Comparison of ENCODE assay signal across 22 mouse cellular contexts in the genomic region with DNA sequence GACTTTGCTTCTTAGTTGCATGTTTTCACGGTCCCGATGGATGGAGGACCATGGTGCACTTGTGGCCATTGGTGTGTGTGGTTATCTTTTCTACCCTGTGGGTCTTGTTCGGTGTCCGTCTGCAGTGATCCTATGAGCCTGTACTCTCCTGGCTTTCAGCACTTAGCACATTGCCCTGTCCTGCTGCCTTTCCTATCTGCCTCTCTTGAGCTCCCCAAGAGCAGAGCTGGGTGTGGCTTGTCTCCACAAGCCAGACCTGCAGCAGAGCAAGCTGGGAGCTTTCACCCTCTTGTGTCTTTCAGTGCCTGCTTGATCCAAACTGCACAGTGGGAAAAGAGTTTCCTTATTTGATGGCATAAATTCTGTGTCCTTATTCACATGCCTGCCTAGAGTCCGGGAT. TPM values are rescaled to one million over a fixed set of nuclear protein-coding genes. Genes with fewer than 3 reads are reported as not detected.
A peak's percentile ranks its signal among the peaks of the same experiment; 100 is the strongest.
DNase-seq lines count a peak whose midpoint lies in the region; ATAC-seq and TF ChIP-seq lines count a peak whose summit lies in the region.
"Had no signal": no experiment of that assay in that cellular context is flagged by ENCODE, and none has a peak within 500 bp of the region (broad histone marks: within the 10 kb centered on the region; RNA-seq: fewer than 3 reads in every experiment).

No protein-coding gene starts in this region.

- H3K36me3 ChIP-seq in forebrain, embryonic 11.5 days (ENCODE audit: control insufficient read depth, insufficient read depth, low read length), result no peaks in the 10 kb centered on the region
- no peaks in the 10 kb centered on the region for H3K36me3 ChIP-seq in forebrain, embryonic 14.5 days (ENCODE audit: control insufficient read depth, insufficient read depth, low read length)
- H3K36me3 ChIP-seq in liver, embryonic 11.5 days (ENCODE audit: control insufficient read depth, insufficient read depth, low read length), result peaks cover 2% of the 10 kb centered on the region; the same call in 1 of the 2 replicates
- no peaks in the 10 kb centered on the region for H3K36me3 ChIP-seq in liver, embryonic 14.5 days (replicated peaks; ENCODE audit: control insufficient read depth, insufficient read depth, low read depth)
- no peaks in the 10 kb centered on the region for H3K36me3 ChIP-seq in intestine, embryonic 15.5 days
- no peaks in the 10 kb centered on the region for H3K36me3 ChIP-seq in midbrain, embryonic 14.5 days (ENCODE audit: control insufficient read depth, insufficient read depth, low read length)
- H3K36me3 ChIP-seq: forebrain, embryonic 10.5 days; hindbrain, embryonic 15.5 days had no signal

- no peak overlapping the region for H3K4me3 ChIP-seq in forebrain, embryonic 11.5 days (ENCODE audit: low read depth, low read length)
- H3K4me3 ChIP-seq in forebrain, embryonic 14.5 days (ENCODE audit: low read depth, low read length), result no peak overlapping the region
- H3K4me3 ChIP-seq in liver, embryonic 11.5 days (ENCODE audit: low read depth, low read length), result no peak overlapping the region
- no peak overlapping the region for H3K4me3 ChIP-seq in liver, embryonic 14.5 days (ENCODE audit: insufficient read depth in 1 of 2, low read depth in 2 of 2, low read length in 2 of 2)
- no peak overlapping the region for H3K4me3 ChIP-seq in intestine, embryonic 15.5 days (replicated peaks)
- no peak overlapping the region for H3K4me3 ChIP-seq in midbrain, embryonic 14.5 days (replicated peaks; ENCODE audit: low read depth, low read length)
- H3K4me3 ChIP-seq: forebrain, embryonic 10.5 days; hindbrain, embryonic 12.5 days; hindbrain, embryonic 15.5 days had no signal

- ATAC-seq in forebrain, embryonic 11.5 days (replicated peaks; ENCODE audit: low FRiP score), result no peak
- ATAC-seq in forebrain, embryonic 14.5 days, result no peak
- peak; percentile 77 for ATAC-seq in liver, embryonic 11.5 days (replicated peaks; ENCODE audit: low FRiP score)
- ATAC-seq in liver, embryonic 14.5 days (ENCODE audit: insufficient read depth), result peak; percentile 83
- ATAC-seq in megakaryocyte progenitor cell, adult 5-6 weeks (replicated peaks; ENCODE audit: poor library complexity), result peak; percentile 69
- no peak for ATAC-seq in intestine, embryonic 15.5 days
- no peak for ATAC-seq in midbrain, embryonic 14.5 days (ENCODE audit: low FRiP score, low TSS enrichment)
- ATAC-seq: forebrain, embryonic 16.5 days had no signal

- no peak overlapping the region for H3K27ac ChIP-seq in forebrain, embryonic 11.5 days (ENCODE audit: low read depth, low read length)
- no peak overlapping the region for H3K27ac ChIP-seq in forebrain, embryonic 14.5 days (ENCODE audit: low read depth, low read length)
- 0 out of 2 replicates have a peak overlapping the region, but pooled peaks have one; percentile 50 for H3K27ac ChIP-seq in liver, embryonic 11.5 days (ENCODE audit: low read depth, low read length)
- no peak overlapping the region for H3K27ac ChIP-seq in liver, embryonic 14.5 days
- H3K27ac ChIP-seq in intestine, embryonic 15.5 days, result no peak overlapping the region
- no peak overlapping the region for H3K27ac ChIP-seq in midbrain, embryonic 14.5 days (replicated peaks; ENCODE audit: low read depth, low read length)
- H3K27ac ChIP-seq: forebrain, embryonic 10.5 days; hindbrain, embryonic 12.5 days; hindbrain, embryonic 15.5 days had no signal

- TF ChIP-seq CTCF in liver, embryonic 14.5 days (IDR thresholded peaks at IDR 0.05; ENCODE audit: low read depth), result no peak

- no peaks in the 10 kb centered on the region for H3K9me3 ChIP-seq in forebrain, embryonic 11.5 days (ENCODE audit: control insufficient read depth, low read length)
- no peaks in the 10 kb centered on the region for H3K9me3 ChIP-seq in forebrain, embryonic 14.5 days (replicated peaks; ENCODE audit: control insufficient read depth, low read length)
- no peaks in the 10 kb centered on the region for H3K9me3 ChIP-seq in liver, embryonic 11.5 days (ENCODE audit: control insufficient read depth, low read length)
- H3K9me3 ChIP-seq in liver, embryonic 14.5 days (ENCODE audit: control insufficient read depth, low read length), result no peaks in the 10 kb centered on the region
- no peaks in the 10 kb centered on the region for H3K9me3 ChIP-seq in intestine, embryonic 15.5 days
- no peaks in the 10 kb centered on the region for H3K9me3 ChIP-seq in midbrain, embryonic 14.5 days (ENCODE audit: control insufficient read depth, low read length)
- H3K9me3 ChIP-seq: forebrain, embryonic 10.5 days; hindbrain, embryonic 12.5 days; hindbrain, embryonic 15.5 days had no signal

- no peaks in the 10 kb centered on the region for H3K27me3 ChIP-seq in forebrain, embryonic 11.5 days (ENCODE audit: control insufficient read depth, insufficient read depth, low read length)
- H3K27me3 ChIP-seq in forebrain, embryonic 14.5 days (replicated peaks; ENCODE audit: control insufficient read depth, insufficient read depth, low read length), result no peaks in the 10 kb centered on the region
- H3K27me3 ChIP-seq in liver, embryonic 11.5 days (replicated peaks; ENCODE audit: control insufficient read depth, insufficient read depth, low read length), result no peaks in the 10 kb centered on the region
- H3K27me3 ChIP-seq in liver, embryonic 14.5 days (ENCODE audit: control insufficient read depth, insufficient read depth, low read length), result no peaks in the 10 kb centered on the region
- no peaks in the 10 kb centered on the region for H3K27me3 ChIP-seq in intestine, embryonic 15.5 days (replicated peaks)
- no peaks in the 10 kb centered on the region for H3K27me3 ChIP-seq in midbrain, embryonic 14.5 days (ENCODE audit: control insufficient read depth, insufficient read depth, low read length)
- H3K27me3 ChIP-seq: hindbrain, embryonic 12.5 days; hindbrain, embryonic 15.5 days had no signal

- no peak for TF ChIP-seq EP300 in liver, embryonic 14.5 days (IDR thresholded peaks at IDR 0.05; ENCODE audit: low read depth)

- H3K9ac ChIP-seq in forebrain, embryonic 11.5 days (ENCODE audit: low read length), result no peak overlapping the region
- no peak overlapping the region for H3K9ac ChIP-seq in forebrain, embryonic 14.5 days (ENCODE audit: low read length)
- no peak overlapping the region for H3K9ac ChIP-seq in liver, embryonic 11.5 days (ENCODE audit: low read depth, low read length)
- no peak overlapping the region for H3K9ac ChIP-seq in liver, embryonic 14.5 days (replicated peaks)
- H3K9ac ChIP-seq in intestine, embryonic 15.5 days, result no peak overlapping the region
- no peak overlapping the region for H3K9ac ChIP-seq in midbrain, embryonic 14.5 days (replicated peaks; ENCODE audit: low read length)
- H3K9ac ChIP-seq: hindbrain, embryonic 12.5 days; hindbrain, embryonic 15.5 days had no signal

- peak; percentile 41 for DNase-seq in forebrain, embryonic 11.5 days (ENCODE audit: low spot score)
- no peak for DNase-seq in forebrain, embryonic 14.5 days (ENCODE audit: low spot score)
- no peak for DNase-seq in liver, embryonic 11.5 days (ENCODE audit: low spot score)
- DNase-seq in liver, embryonic 14.5 days (ENCODE audit: low read depth in 3 of 3, low spot score in 3 of 3), result peak in 2 of 3 experiments; percentile 3 to 24
- no peak for DNase-seq in midbrain, embryonic 14.5 days
- no peak for DNase-seq in heart, adult 11 months
- DNase-seq: adrenal gland, adult 2 months; adrenal gland, postnatal 14 days; cerebellum, adult 18-20 months; cerebellum, adult 9-10 months; cerebellum, postnatal 14 days; gastrocnemius, postnatal 10 days; gastrocnemius, postnatal 36 days had no signal

- H3K4me1 ChIP-seq in forebrain, embryonic 11.5 days (replicated peaks; ENCODE audit: control insufficient read depth, insufficient read depth, low read length), result no peaks in the 10 kb centered on the region
- H3K4me1 ChIP-seq in forebrain, embryonic 14.5 days (ENCODE audit: control insufficient read depth, insufficient read depth, low read length), result no peaks in the 10 kb centered on the region
- peaks cover 17% of the 10 kb centered on the region for H3K4me1 ChIP-seq in liver, embryonic 11.5 days (replicated peaks; ENCODE audit: control insufficient read depth, insufficient read depth, low read length)
- H3K4me1 ChIP-seq in liver, embryonic 14.5 days (replicated peaks; ENCODE audit: control insufficient read depth in 2 of 2, insufficient read depth in 2 of 2, low read length in 1 of 2), result peaks cover 0 to 14% of the 10 kb centered on the region in 2 experiments; a peak in 2 of 4 replicates
- no peaks in the 10 kb centered on the region for H3K4me1 ChIP-seq in intestine, embryonic 15.5 days (replicated peaks)
- H3K4me1 ChIP-seq in midbrain, embryonic 14.5 days (ENCODE audit: control insufficient read depth, insufficient read depth, low read length), result no peaks in the 10 kb centered on the region
- H3K4me1 ChIP-seq: forebrain, embryonic 10.5 days; hindbrain, embryonic 12.5 days; hindbrain, embryonic 15.5 days had no signal

- no peak overlapping the region for H3K4me2 ChIP-seq in forebrain, embryonic 11.5 days (ENCODE audit: low read depth, low read length, severe bottlenecking)
- no peak overlapping the region for H3K4me2 ChIP-seq in forebrain, embryonic 14.5 days (ENCODE audit: low read length)
- H3K4me2 ChIP-seq in liver, embryonic 11.5 days, result no peak overlapping the region
- H3K4me2 ChIP-seq in liver, embryonic 14.5 days (ENCODE audit: low read depth), result peak overlapping the region; percentile 2; the same call in 1 of the 2 replicates
- H3K4me2 ChIP-seq in intestine, embryonic 15.5 days (replicated peaks), result no peak overlapping the region
- H3K4me2 ChIP-seq in midbrain, embryonic 14.5 days (ENCODE audit: low read length), result no peak overlapping the region
- H3K4me2 ChIP-seq: heart, embryonic 11.5 days; hindbrain, embryonic 12.5 days; hindbrain, embryonic 15.5 days had no signal

- WGBS in forebrain, embryonic 11.5 days, result 97% methylated on average over 5 of the region's 5 CpGs
- 95% methylated on average over 5 of the region's 5 CpGs for whole genome bisulfite sequencing in forebrain, embryonic 14.5 days
- WGBS in liver, embryonic 11.5 days, result 87% methylated on average over 5 of the region's 5 CpGs
- 67% methylated on average over 5 of the region's 5 CpGs for WGBS in liver, embryonic 14.5 days (ENCODE audit: insufficient replicate concordance)
- 90% methylated on average over 5 of the region's 5 CpGs for WGBS in intestine, embryonic 15.5 days
- 96% methylated on average over 5 of the region's 5 CpGs for WGBS in midbrain, embryonic 14.5 days

RNA-seq across cellular contexts. Expression of gene P4ha3, which starts 32.2 kb away (rescaled TPM):
- 5.6 and 6.8 TPM in 2 replicates for polyA plus RNA-seq in forebrain, embryonic 11.5 days (2014; fragmentation: Nextera tagmentation; extraction: Ambion mirVana)
- 1.5 and 2.8 TPM in 2 replicates for polyA plus RNA-seq in forebrain, embryonic 14.5 days (2014; fragmentation: Nextera tagmentation; extraction: Ambion mirVana)
- polyA plus RNA-seq in liver, embryonic 11.5 days (2014; fragmentation: Nextera tagmentation; extraction: Ambion mirVana), result 5.9 and 7.1 TPM in 2 replicates
- polyA plus RNA-seq in liver, embryonic 14.5 days (2012; rRNA removed), result 1.5 and 1.9 TPM in 2 replicates
- polyA plus RNA-seq in liver, embryonic 14.5 days (2014; fragmentation: Nextera tagmentation; extraction: Ambion mirVana), result 0.83 and 0.99 TPM in 2 replicates
- 0.22 TPM in 1 of 2 replicates, not detected in the other for total RNA-seq in megakaryocyte progenitor cell, adult 5-6 weeks (2015)
- total RNA-seq in megakaryocyte progenitor cell, adult 5-6 weeks (2017), result not detected in 2 replicates
- 4.6 and 5.8 TPM in 2 replicates for polyA plus RNA-seq in intestine, embryonic 15.5 days (2015; fragmentation: Nextera tagmentation; extraction: Ambion mirVana)
- polyA plus RNA-seq in midbrain, embryonic 14.5 days (2014; fragmentation: Nextera tagmentation; extraction: Ambion mirVana), result 6.8 and 7.8 TPM in 2 replicates
- total RNA-seq: granulocyte monocyte progenitor cell, adult 5-6 weeks; hematopoietic stem cell, adult 5-6 weeks had no signal

RNA-seq across cellular contexts. Expression of gene C2cd3, which starts 54.5 kb away (rescaled TPM):
- 46.9 and 48.8 TPM in 2 replicates for polyA plus RNA-seq in forebrain, embryonic 11.5 days (2014; fragmentation: Nextera tagmentation; extraction: Ambion mirVana)
- polyA plus RNA-seq in forebrain, embryonic 14.5 days (2014; fragmentation: Nextera tagmentation; extraction: Ambion mirVana), result 25.7 and 31.7 TPM in 2 replicates
- 25.3 and 28.2 TPM in 2 replicates for polyA plus RNA-seq in liver, embryonic 11.5 days (2014; fragmentation: Nextera tagmentation; extraction: Ambion mirVana)
- polyA plus RNA-seq in liver, embryonic 14.5 days (2012; rRNA removed), result 9.1 and 9.2 TPM in 2 replicates
- polyA plus RNA-seq in liver, embryonic 14.5 days (2014; fragmentation: Nextera tagmentation; extraction: Ambion mirVana), result 10.2 and 12.2 TPM in 2 replicates
- total RNA-seq in megakaryocyte progenitor cell, adult 5-6 weeks (2015), result 64.0 and 65.5 TPM in 2 replicates
- total RNA-seq in megakaryocyte progenitor cell, adult 5-6 weeks (2017), result 23.0 and 26.6 TPM in 2 replicates
- polyA plus RNA-seq in intestine, embryonic 15.5 days (2015; fragmentation: Nextera tagmentation; extraction: Ambion mirVana), result 13.3 and 15.5 TPM in 2 replicates
- polyA plus RNA-seq in midbrain, embryonic 14.5 days (2014; fragmentation: Nextera tagmentation; extraction: Ambion mirVana), result 27.7 and 28.7 TPM in 2 replicates

RNA-seq across cellular contexts. Expression of gene Ppme1, which starts 54.6 kb away (rescaled TPM):
- polyA plus RNA-seq in forebrain, embryonic 11.5 days (2014; fragmentation: Nextera tagmentation; extraction: Ambion mirVana), result 94.5 and 106 TPM in 2 replicates
- polyA plus RNA-seq in forebrain, embryonic 14.5 days (2014; fragmentation: Nextera tagmentation; extraction: Ambion mirVana), result 120 and 138 TPM in 2 replicates
- 56.4 and 56.5 TPM in 2 replicates for polyA plus RNA-seq in liver, embryonic 11.5 days (2014; fragmentation: Nextera tagmentation; extraction: Ambion mirVana)
- 20.4 and 26.9 TPM in 2 replicates for polyA plus RNA-seq in liver, embryonic 14.5 days (2012; rRNA removed)
- polyA plus RNA-seq in liver, embryonic 14.5 days (2014; fragmentation: Nextera tagmentation; extraction: Ambion mirVana), result 18.9 and 21.4 TPM in 2 replicates
- 13.5 and 17.6 TPM in 2 replicates for total RNA-seq in megakaryocyte progenitor cell, adult 5-6 weeks (2015)
- total RNA-seq in megakaryocyte progenitor cell, adult 5-6 weeks (2017), result 39.5 and 43.5 TPM in 2 replicates
- polyA plus RNA-seq in intestine, embryonic 15.5 days (2015; fragmentation: Nextera tagmentation; extraction: Ambion mirVana), result 50.6 and 51.3 TPM in 2 replicates
- polyA plus RNA-seq in midbrain, embryonic 14.5 days (2014; fragmentation: Nextera tagmentation; extraction: Ambion mirVana), result 125 and 160 TPM in 2 replicates

Comparison
In these comparisons a context has a peak if more than half of its experiments do, and no peak if none do; other contexts are left out.
1. DNase-seq: peak in forebrain, embryonic 11.5 days (single experiment) and liver, embryonic 14.5 days (2 of 3); none in forebrain, embryonic 14.5 days (single experiment), liver, embryonic 11.5 days (single experiment), midbrain, embryonic 14.5 days (single experiment) and heart, adult 11 months (single experiment).
2. ATAC-seq: peak in liver, embryonic 11.5 days (single experiment), liver, embryonic 14.5 days (single experiment) and megakaryocyte progenitor cell, adult 5-6 weeks (single experiment); none in forebrain, embryonic 11.5 days (single experiment), forebrain, embryonic 14.5 days (single experiment), intestine, embryonic 15.5 days (single experiment) and midbrain, embryonic 14.5 days (single experiment).